Mouse (Mus musculus): ENCODE results near the gene Sema5b. TPM values are rescaled to one million over a fixed set of nuclear protein-coding genes. Genes with fewer than 3 reads are reported as not detected.

Sema5b gene
- polyA plus RNA-seq (2014; fragmentation: Illumina TruSeq; extraction: RNeasy Lipid Tissue Mini Kit (QIAGEN cat#74804); ENCODE audit: low read depth, low replicate concordance), result 1.1 TPM

DNA sequence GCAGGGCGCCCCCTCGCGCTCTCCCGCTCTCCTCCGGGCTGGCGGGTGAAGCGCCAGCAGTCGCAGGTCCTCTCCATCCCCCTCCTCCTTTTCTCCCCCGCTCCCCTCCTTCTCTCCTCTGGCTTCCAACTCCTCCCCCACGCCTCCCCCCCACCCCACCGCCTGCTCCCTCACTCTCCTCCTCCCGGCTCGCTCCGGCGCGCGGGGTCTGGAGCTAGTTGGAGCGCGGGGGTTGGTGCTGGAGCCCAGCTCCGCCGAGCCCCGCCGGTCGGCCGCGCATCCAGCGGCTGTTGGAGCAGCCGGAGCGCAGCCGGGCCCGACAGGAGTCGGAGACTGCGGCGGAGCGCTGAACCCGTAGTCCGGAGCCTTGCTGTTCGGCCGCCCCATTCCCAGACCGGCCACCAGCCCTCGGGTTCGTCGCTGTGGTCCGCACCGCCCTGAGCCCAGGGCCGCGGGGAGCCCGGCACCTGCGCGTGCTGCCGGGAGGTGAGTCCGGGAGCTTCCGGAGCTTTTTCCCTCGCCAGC is at the start of gene Sema5b:
TSS of gene Sema5b (plus strand) at position 29 of the 525 bp plus-strand sequence.

Other genes with a start within 250 kb of the Sema5b start
- gene Sec22a, start 177.2 kb upstream of the Sema5b start, polyA plus RNA-seq (2014; fragmentation: Illumina TruSeq; extraction: RNeasy Lipid Tissue Mini Kit (QIAGEN cat#74804); ENCODE audit: low read depth, low replicate concordance), result 15.2 TPM
- 7.1 TPM for gene Pdia5, start 50.3 kb upstream of the Sema5b start, polyA plus RNA-seq (2014; fragmentation: Illumina TruSeq; extraction: RNeasy Lipid Tissue Mini Kit (QIAGEN cat#74804); ENCODE audit: low read depth, low replicate concordance)
- gene Dirc2, start 228.2 kb downstream of the Sema5b start, polyA plus RNA-seq (2014; fragmentation: Illumina TruSeq; extraction: RNeasy Lipid Tissue Mini Kit (QIAGEN cat#74804); ENCODE audit: low read depth, low replicate concordance), result 40.5 TPM
- 2.6 TPM for gene Hspbap1, start 229.2 kb downstream of the Sema5b start, polyA plus RNA-seq (2014; fragmentation: Illumina TruSeq; extraction: RNeasy Lipid Tissue Mini Kit (QIAGEN cat#74804); ENCODE audit: low read depth, low replicate concordance)